ENCODE assay signal across 21 mouse cellular contexts in genomic region chr17:75503031-75503430, GRCm38 (mm10). TPM values are rescaled to one million over a fixed set of nuclear protein-coding genes. Genes with fewer than 3 reads are reported as not detected.
DNase-seq lines count a peak whose midpoint lies in the region; ATAC-seq and TF ChIP-seq lines count a peak whose summit lies in the region.
"Had no signal": no experiment of that assay in that cellular context is flagged by ENCODE, and none has a peak within 500 bp of the region (broad histone marks: within the 10 kb centered on the region; RNA-seq: fewer than 3 reads in every experiment).

No protein-coding gene starts in this region.

- H3K79me2 ChIP-seq in liver, adult 2 months (ENCODE audit: control insufficient read depth, insufficient read depth, low read length), result no peaks in the 10 kb centered on the region

- WGBS in liver, adult 2 months, result 83% methylated on average over 3 of the region's 3 CpGs
- 77% methylated on average over 3 of the region's 3 CpGs for WGBS in liver, embryonic 12.5 days (ENCODE audit: insufficient replicate concordance)
- 87% methylated on average over 3 of the region's 3 CpGs for WGBS in forebrain, postnatal 0 days

- DNase-seq in gastrocnemius, adult 2 months, result no peak
- DNase-seq in gastrocnemius, postnatal 25 days, result no peak
- DNase-seq in liver, adult 2 months (ENCODE audit: extremely low read depth, low read depth, low spot score), result peak; percentile 29
- DNase-seq in Muller cell, postnatal 12 days (ENCODE audit: inconsistent ontology term), result peak; percentile 64
- no peak for DNase-seq in forebrain, postnatal 0 days
- DNase-seq: adrenal gland, adult 8-10 months; adrenal gland, postnatal 14 days; adrenal gland, postnatal 36 days; cerebellum, adult 11 months; cerebellum, adult 18-20 months; cerebellum, adult 8-10 months; cerebellum, adult 9-11 months; cerebellum, postnatal 14 days; cerebellum, postnatal 36 days; embryo, embryonic 11 days had no signal

- no peaks in the 10 kb centered on the region; the same call in none of the 2 replicates for H3K36me3 ChIP-seq in liver, adult 2 months (ENCODE audit: control insufficient read depth, insufficient read depth, low read length)
- H3K36me3 ChIP-seq in liver, embryonic 12.5 days, result no peaks in the 10 kb centered on the region
- H3K36me3 ChIP-seq in forebrain, postnatal 0 days (ENCODE audit: insufficient read depth), result no peaks in the 10 kb centered on the region
- H3K36me3 ChIP-seq: embryonic facial prominence, embryonic 12.5 days; forebrain, embryonic 15.5 days; G1E had no signal

- H3K27me3 ChIP-seq in liver, adult 2 months (ENCODE audit: control insufficient read depth, insufficient read depth, low read length), result no peaks in the 10 kb centered on the region
- H3K27me3 ChIP-seq in liver, embryonic 12.5 days (replicated peaks), result no peaks in the 10 kb centered on the region
- H3K27me3 ChIP-seq in forebrain, postnatal 0 days (ENCODE audit: insufficient read depth, low read length), result no peaks in the 10 kb centered on the region
- H3K27me3 ChIP-seq: embryonic facial prominence, embryonic 12.5 days; forebrain, embryonic 13.5 days; forebrain, embryonic 15.5 days had no signal

- no peaks in the 10 kb centered on the region for H3K9me3 ChIP-seq in liver, embryonic 12.5 days (replicated peaks)
- no peaks in the 10 kb centered on the region for H3K9me3 ChIP-seq in forebrain, postnatal 0 days (ENCODE audit: low read length)
- H3K9me3 ChIP-seq: embryonic facial prominence, embryonic 12.5 days; forebrain, embryonic 13.5 days; forebrain, embryonic 15.5 days; G1E had no signal

- no peak for TF ChIP-seq CTCF in gastrocnemius, adult 2 months (IDR thresholded peaks at IDR 0.05)
- no peak for TF ChIP-seq CTCF in liver, adult 2 months (IDR thresholded peaks at IDR 0.05; ENCODE audit: low read depth, low read length)
- no peak for TF ChIP-seq CTCF in forebrain, postnatal 0 days (IDR thresholded peaks at IDR 0.05; ENCODE audit: low read depth)

- no peak overlapping the region for H3K4me2 ChIP-seq in liver, embryonic 12.5 days
- no peak overlapping the region for H3K4me2 ChIP-seq in forebrain, postnatal 0 days (ENCODE audit: low read depth)
- H3K4me2 ChIP-seq: embryonic facial prominence, embryonic 12.5 days; forebrain, embryonic 13.5 days; forebrain, embryonic 15.5 days had no signal

- no peak overlapping the region for H3K4me3 ChIP-seq in gastrocnemius, adult 2 months
- no peak overlapping the region for H3K4me3 ChIP-seq in liver, adult 2 months (ENCODE audit: insufficient read depth, low read depth, low read length)
- no peak overlapping the region for H3K4me3 ChIP-seq in liver, embryonic 12.5 days
- no peak overlapping the region for H3K4me3 ChIP-seq in forebrain, postnatal 0 days (ENCODE audit: low read depth, low read length)
- H3K4me3 ChIP-seq: embryonic facial prominence, embryonic 12.5 days; forebrain, embryonic 13.5 days; forebrain, embryonic 15.5 days had no signal

- TF ChIP-seq POLR2A in liver, adult 2 months (IDR thresholded peaks at IDR 0.05; ENCODE audit: extremely low read depth, insufficient read depth, low read length), result no peak

- no peak overlapping the region for H3K9ac ChIP-seq in liver, adult 2 months (ENCODE audit: low read depth, low read length)
- H3K9ac ChIP-seq in liver, embryonic 12.5 days, result no peak overlapping the region
- no peak overlapping the region for H3K9ac ChIP-seq in forebrain, postnatal 0 days
- H3K9ac ChIP-seq: embryonic facial prominence, embryonic 12.5 days; forebrain, embryonic 13.5 days; forebrain, embryonic 15.5 days had no signal

- H3K27ac ChIP-seq in gastrocnemius, adult 2 months, result peak overlapping the region; percentile 20; the same call in 1 of the 2 replicates
- no peak overlapping the region for H3K27ac ChIP-seq in liver, adult 2 months (replicated peaks; ENCODE audit: insufficient read depth, low read depth, low read length)
- H3K27ac ChIP-seq in liver, embryonic 12.5 days, result no peak overlapping the region
- no peak overlapping the region for H3K27ac ChIP-seq in forebrain, postnatal 0 days (ENCODE audit: low read depth, low read length)
- H3K27ac ChIP-seq: embryonic facial prominence, embryonic 12.5 days; forebrain, embryonic 13.5 days; forebrain, embryonic 15.5 days had no signal

- ATAC-seq in liver, embryonic 12.5 days, result no peak
- no peak for ATAC-seq in forebrain, postnatal 0 days
- ATAC-seq in activated CD4-positive, CD25-positive, alpha-beta regulatory T cell, adult 4 months, result no peak
- ATAC-seq: forebrain, embryonic 13.5 days; forebrain, embryonic 15.5 days had no signal

- intact Hi-C loops in gastrocnemius, adult 2 months (cut with DNase I), result no loop called here

- peaks cover 6% of the 10 kb centered on the region for H3K4me1 ChIP-seq in liver, adult 2 months (ENCODE audit: control insufficient read depth, insufficient read depth, low read length)
- H3K4me1 ChIP-seq in liver, embryonic 12.5 days, result no peaks in the 10 kb centered on the region
- no peaks in the 10 kb centered on the region for H3K4me1 ChIP-seq in forebrain, postnatal 0 days (ENCODE audit: insufficient read depth)
- H3K4me1 ChIP-seq: embryonic facial prominence, embryonic 12.5 days; forebrain, embryonic 13.5 days; forebrain, embryonic 15.5 days had no signal

RNA-seq across cellular contexts. Expression of gene Fam98a, which starts 48.7 kb away (rescaled TPM):
- total RNA-seq in gastrocnemius, adult 2 months (2021), result 10 to 100 TPM; 33.1 to 34.6 TPM
- total RNA-seq in gastrocnemius, postnatal 25 days (2021), result 10 to 100 TPM; 32.5 to 33.8 TPM
- total RNA-seq in liver, adult 2 months (2014; rRNA removed), result 11.8 and 12.7 TPM in 2 replicates
- polyA plus RNA-seq in liver, adult 2 months (2012; rRNA removed), result 6.1 and 7.6 TPM in 2 replicates
- 25.2 and 27.9 TPM in 2 replicates for polyA plus RNA-seq in liver, embryonic 12.5 days (2016; fragmentation: Nextera tagmentation; extraction: Ambion mirVana)
- total RNA-seq in forebrain, postnatal 0 days (2014; rRNA removed), result 16.4 and 16.7 TPM in 2 replicates
- 22.8 and 26.3 TPM in 2 replicates for polyA plus RNA-seq in forebrain, postnatal 0 days (2015; fragmentation: Nextera tagmentation; extraction: Ambion mirVana)
- 10 to 100 TPM; 13.2 to 15.3 TPM for polyA plus RNA-seq in activated CD4-positive, CD25-positive, alpha-beta regulatory T cell, adult 4 months (2017; shearing (Covaris generic))

Comparison
In these comparisons a context has a peak if more than half of its experiments do, and no peak if none do; other contexts are left out.
1. DNase-seq: peak in liver, adult 2 months (single experiment) and Muller cell, postnatal 12 days (single experiment); none in gastrocnemius, adult 2 months (single experiment), gastrocnemius, postnatal 25 days (single experiment) and forebrain, postnatal 0 days (single experiment).